Mouse (Mus musculus): ENCODE measurements around the gene Crmp1.

The Crmp1 gene

GRCm38 (mm10) chr5:37241651-37242151, at the start of gene Crmp1:
Crmp1 (plus strand) TSS chr5:37241940.
- DNase-seq (ENCODE audit: low spot score in 2 of 2) = no peak

DNA sequence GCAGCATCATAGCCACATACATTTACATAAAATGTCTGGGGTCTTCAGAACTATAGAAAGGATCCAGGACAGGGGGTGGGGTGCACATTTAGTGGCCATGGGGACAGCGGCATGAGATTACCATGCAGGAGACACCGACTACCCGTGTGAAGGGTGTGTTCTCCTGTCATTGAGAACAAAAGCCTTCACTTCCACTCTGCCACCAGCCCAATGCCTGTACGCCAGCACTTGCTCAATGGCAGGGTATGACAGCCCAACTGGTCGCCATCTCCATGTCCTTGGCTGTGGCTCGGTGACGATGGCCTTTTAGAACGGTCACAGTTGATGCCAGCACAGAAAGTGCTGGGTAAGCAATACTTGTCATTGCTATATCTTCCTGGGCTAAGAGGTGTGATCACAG, 45.5 kb upstream of the Crmp1 start:
- DNase-seq (ENCODE audit: low spot score in 2 of 2) = no peak

- no peak for DNase-seq (ENCODE audit: low spot score in 2 of 2)
Measured at GRCm38 (mm10) chr5:37196666-37197250, 45.0 kb upstream of the Crmp1 start.

GRCm38 (mm10) chr5:37197423-37197822, 44.3 kb upstream of the Crmp1 start:
- DNase-seq (ENCODE audit: low spot score in 2 of 2) = no peak

DNA sequence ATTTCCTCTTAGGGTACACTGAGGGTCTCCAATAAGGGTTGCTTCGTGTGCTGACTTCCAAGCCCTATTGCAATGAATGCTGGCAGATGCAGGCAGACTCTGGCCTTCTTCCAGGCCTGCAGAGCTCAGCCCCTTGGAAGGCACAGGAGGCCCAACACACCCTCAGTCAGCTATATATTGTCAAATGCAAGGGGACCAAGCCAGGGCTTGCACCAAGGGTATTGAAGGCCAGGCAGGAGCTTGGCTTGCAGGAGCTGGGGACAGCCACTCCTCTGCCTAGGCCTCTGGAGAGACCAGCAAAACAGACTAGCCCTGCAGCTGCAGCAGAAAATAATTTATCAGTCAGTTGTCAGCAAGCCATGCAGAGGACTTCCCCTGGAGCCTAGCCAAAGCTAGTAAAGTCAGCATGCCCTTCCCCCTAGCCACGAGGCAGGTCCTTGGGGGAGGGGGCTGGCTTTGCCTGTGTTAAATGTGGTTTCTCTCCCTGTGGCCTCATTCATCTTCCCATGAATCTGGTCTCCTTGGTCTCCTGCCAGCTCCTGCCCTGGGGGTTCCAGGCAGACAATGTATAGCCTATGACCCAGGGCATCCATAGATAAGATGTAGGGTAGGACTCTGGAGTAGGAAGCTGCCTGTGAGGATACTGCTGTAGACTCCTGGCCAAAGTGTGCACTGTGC, 43.6 kb upstream of the Crmp1 start:
- DNase-seq (ENCODE audit: low spot score in 2 of 2) = no peak

DNA sequence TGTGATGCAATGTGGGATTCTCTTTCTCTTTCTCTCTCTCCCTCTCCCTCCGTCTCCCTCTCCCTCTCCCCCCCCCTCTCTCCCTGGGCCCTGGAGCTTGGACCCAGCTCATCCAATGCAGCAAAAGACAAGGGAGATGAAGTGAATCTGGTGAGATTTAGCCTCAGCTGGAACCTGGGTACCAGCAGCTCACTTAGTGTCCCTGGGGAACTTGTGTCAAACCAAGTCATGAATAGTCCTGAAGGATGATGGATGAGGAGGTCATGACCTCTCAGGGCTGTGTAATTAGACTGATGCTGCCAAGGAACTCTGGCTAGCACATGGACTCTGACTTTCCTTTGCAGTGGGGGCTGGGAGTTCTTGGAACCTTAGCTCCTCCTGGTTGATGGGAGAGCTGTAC, 39.5 kb upstream of the Crmp1 start:
- no peak for DNase-seq (ENCODE audit: low spot score in 2 of 2)

DNA sequence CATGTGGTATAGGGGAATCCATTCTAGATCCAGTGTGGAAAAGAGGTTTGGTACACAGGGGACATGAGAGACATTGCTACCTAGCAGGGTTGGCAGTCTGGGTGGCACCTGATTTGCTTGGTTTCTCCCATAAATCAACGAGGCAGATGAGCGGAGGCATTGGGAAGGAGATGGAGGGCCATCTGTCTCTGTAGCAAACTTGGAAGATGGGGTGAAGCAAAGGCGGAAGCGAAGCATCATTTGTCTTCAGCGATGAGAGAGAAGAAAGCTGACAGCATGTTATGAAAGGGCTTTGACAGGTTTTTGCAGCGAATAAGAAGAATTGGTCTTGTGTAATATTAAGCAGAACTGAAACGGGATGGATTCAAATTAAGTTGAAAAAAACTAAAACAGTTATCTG, 36.9 kb upstream of the Crmp1 start:
- no peak for DNase-seq (ENCODE audit: low spot score in 2 of 2)

- DNase-seq (ENCODE audit: low spot score in 2 of 2) = no peak
Measured at GRCm38 (mm10) chr5:37205420-37205819, 36.3 kb upstream of the Crmp1 start.

DNA sequence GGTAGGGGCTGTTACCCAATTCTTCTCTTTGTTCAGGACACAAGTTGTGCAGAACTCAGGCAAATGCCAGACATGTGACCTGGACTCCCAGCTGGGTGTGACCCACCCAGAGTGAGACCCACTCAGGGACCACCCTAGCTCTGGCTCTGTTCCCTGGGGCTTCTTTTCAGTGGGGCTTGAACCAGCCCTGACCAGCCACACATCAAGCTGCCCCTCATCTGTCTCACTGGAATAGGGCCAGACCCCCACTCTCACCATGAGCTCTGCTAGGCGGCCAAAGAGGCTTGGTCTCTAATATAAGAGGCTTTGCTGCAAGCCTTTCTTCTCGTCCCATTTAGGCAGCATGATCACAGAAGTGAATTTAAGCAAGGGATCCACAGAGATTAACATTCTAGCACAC, 35.4 kb upstream of the Crmp1 start:
- no peak for DNase-seq (ENCODE audit: low spot score in 2 of 2)

GRCm38 (mm10) chr5:37212938-37213708, 28.6 kb upstream of the Crmp1 start:
- no peak for DNase-seq (ENCODE audit: low spot score in 2 of 2)

GRCm38 (mm10) chr5:37213709-37214103, 28.0 kb upstream of the Crmp1 start:
- no peak for DNase-seq (ENCODE audit: low spot score in 2 of 2)

DNA sequence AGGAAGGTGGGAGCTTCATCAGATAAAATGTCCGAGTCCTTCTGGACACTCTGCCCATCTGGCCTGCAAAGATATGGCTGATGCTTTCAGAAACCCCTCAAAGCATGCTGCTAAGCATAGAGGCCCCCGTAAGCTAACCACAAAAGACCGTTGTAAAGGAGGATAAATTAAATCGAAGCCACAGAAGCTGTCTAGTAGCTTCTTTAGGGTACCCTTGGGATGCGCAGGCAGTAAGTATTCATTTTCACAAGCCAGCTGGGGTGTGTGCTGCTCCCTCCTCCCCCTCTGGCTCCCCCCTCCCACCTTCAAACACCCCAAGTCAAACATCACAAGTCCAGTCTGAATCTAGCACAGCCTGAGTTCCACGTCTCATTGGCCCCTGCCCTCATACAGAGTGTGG, 27.1 kb upstream of the Crmp1 start:
- DNase-seq (ENCODE audit: low spot score in 2 of 2) = no peak

- DNase-seq (ENCODE audit: low spot score in 2 of 2) = no peak
Measured at GRCm38 (mm10) chr5:37215276-37215675, 26.5 kb upstream of the Crmp1 start.

- no peak for DNase-seq (ENCODE audit: low spot score in 2 of 2)
Measured at GRCm38 (mm10) chr5:37219615-37220014, 22.1 kb upstream of the Crmp1 start.

DNA sequence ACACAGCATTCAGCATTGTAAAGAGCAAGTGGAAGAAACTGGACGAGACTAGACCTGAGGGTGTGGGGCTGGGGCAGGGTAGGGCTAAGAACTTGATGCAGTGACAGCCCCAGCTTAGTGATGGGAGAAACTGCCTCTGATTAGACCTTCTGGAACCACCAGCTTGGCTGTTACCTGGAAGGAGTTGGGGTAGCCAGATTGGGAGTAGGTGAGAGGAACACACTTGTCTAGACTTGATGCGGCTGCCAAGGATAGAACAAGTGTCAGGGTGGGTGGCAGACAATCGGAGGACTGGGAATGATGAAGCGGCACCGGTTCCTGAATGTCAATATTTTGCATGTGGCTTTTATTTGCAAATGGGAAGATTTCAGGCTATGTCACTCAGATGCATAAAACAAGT, 21.2 kb upstream of the Crmp1 start:
- DNase-seq (ENCODE audit: low spot score in 2 of 2) = no peak

DNA sequence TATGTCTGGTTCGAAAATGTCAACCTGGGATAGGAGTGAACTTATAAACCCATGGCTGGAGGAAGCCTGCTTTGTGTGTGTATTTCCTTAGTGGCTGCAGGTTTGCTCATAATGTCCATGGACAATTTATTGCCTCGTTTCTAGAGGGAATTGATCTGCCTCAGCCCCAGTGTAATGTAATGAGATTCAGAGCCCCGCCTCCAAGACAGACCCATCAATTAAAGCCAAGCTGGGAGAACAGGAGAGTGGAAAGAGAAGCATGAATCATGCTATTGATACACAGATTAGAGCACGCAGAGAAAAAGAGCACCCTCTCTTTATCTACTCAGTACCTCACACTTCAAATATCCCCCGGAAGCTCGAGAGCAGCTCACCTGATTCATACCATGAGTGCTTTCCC, 20.2 kb upstream of the Crmp1 start:
- DNase-seq (ENCODE audit: low spot score in 2 of 2) = no peak

- no peak for DNase-seq (ENCODE audit: low spot score in 2 of 2)
Measured at GRCm38 (mm10) chr5:37222316-37222715, 19.4 kb upstream of the Crmp1 start.

GRCm38 (mm10) chr5:37225708-37226107, 16.0 kb upstream of the Crmp1 start:
- DNase-seq (ENCODE audit: low spot score in 2 of 2) = no peak

DNA sequence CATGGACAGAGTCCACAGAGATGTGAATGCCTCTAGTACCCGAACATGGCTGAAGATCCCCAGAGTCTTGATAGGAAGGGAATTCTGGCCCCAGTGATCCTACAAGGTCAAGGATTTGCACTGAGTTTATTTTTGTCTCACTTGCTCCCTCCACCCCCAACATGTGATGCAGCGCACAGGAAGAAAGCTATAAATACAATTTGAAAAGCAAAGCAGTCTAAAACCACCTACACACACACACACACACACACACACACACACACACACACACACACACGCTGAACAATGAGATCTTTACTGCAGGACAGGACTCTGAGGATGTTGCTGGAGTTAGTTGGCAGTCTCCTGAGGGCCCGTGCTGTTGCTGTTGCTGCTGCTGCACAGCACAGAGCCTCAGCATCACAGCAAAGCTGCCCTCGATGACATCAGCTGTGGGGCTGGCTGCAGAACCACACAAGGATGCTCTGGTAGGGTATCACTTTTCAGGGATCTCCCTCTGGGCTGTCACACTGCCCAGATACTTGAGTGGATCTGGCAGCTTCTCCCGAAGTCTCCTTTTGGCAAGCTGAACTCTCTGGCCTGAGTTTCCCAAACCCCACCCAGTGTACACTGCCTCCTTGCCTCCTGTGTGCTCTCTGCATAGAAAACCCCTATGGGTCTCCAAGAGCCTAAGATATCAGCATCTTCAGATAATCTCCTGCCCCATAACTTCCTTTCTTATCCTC, 13.6 kb upstream of the Crmp1 start:
- DNase-seq (ENCODE audit: low spot score in 2 of 2) = no peak

- DNase-seq (ENCODE audit: low spot score in 2 of 2) = no peak
Measured at GRCm38 (mm10) chr5:37228894-37229293, 12.8 kb upstream of the Crmp1 start.

DNA sequence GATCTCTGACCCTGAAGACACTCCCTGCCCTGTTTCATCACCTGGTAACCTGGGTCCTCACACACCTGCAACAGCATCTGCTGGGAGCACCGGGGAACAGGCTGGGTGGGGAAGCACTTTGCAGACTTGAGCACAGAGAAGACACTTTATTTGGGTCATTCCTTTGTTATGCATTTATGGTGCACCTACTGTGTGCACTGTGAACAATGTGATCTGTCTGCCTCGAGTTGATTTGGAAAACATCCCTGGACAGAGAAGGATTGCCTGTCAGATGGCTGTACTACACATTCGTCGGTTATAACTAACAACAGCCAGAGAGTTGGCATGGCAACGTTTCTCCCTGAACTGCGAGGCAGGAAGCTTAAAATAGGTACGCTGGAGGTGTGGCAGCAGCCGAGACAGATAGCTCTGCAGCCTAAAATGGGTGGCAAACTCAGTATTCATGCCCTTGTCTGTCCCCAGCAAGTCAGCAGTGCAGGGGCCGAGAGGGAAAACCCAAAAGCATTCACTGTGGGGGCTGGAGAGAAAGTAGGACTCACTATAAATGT, 8.7 kb upstream of the Crmp1 start:
- no peak for DNase-seq (ENCODE audit: low spot score in 2 of 2)

DNA sequence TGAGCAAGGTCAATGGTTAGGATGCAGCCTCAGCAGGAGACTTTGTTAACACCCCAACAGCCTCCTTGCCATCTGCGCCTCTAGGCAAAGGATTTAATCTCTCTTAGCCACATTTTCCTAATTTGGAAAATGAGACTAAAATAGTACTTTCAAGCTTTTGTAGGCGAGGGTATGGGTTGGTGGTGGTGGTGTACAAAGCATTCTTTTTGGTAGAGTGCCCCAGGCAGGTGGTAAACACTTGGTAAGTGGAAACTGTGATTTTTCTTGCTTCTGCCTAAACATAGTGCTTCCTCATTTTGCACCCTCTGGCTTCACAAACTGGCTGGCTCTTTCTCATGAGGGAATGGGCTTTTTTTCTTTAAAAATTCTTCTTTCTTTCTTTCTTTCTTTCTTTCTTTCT, 3.1 kb upstream of the Crmp1 start:
- DNase-seq (ENCODE audit: low spot score in 2 of 2) = no peak
